Mouse (Mus musculus): ENCODE data around the gene Bmper. TPM values are rescaled to one million over a fixed set of nuclear protein-coding genes. Genes with fewer than 3 reads are reported as not detected.

The Bmper gene
- not detected for total RNA-seq (2023)

DNA sequence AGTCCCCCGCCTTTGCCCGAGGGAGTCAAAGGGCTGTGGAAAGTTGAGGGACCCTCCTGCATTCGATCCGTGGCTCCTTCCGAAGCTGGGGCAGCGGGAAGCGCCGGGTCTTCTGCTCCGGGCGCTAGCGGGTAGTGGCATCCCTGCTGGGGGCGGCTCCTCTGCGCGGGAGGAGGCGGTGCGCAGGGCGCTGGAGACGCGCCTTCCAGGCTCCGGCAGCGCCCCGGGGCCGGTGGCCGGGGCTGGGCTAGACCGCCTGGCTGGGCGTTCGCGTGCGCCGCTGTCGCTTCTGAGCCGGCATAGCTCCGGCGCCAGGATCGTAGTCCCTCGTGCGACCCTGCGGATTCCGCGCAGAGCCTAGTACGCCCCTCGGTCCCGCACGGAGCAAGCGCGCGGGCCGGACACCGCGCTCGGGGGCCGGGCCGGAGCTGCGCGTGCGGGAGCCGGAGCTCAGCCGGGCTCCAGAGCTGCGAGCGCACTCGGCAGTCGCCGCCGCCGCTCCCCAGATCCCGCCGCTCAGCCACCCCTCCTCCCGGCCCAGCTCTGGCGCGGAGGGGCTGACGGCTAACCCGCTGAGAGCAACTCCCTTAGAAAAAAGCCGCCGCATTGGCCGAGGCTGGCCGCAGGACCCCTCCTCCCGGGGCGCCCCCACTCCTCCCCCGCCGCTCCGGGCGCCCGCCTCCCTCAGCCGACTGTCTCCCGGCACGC lies at the start of gene Bmper:
TSS of gene Bmper (plus strand) at position 236 of the 708 bp plus-strand sequence.

All from CD4-positive naive resting alpha-beta T cell, adult 76 days (primary cell).